Mouse (Mus musculus): ENCODE data around the gene Prss57. TPM values are rescaled to one million over a fixed set of nuclear protein-coding genes. Genes with fewer than 3 reads are reported as not detected.
A peak's percentile ranks its signal among the peaks of the same experiment; 100 is the strongest.

Gene Prss57
- total RNA-seq, 4 experiments from 2014 or later = 0.14 to 0.63 (median 0.39) TPM

DNA sequence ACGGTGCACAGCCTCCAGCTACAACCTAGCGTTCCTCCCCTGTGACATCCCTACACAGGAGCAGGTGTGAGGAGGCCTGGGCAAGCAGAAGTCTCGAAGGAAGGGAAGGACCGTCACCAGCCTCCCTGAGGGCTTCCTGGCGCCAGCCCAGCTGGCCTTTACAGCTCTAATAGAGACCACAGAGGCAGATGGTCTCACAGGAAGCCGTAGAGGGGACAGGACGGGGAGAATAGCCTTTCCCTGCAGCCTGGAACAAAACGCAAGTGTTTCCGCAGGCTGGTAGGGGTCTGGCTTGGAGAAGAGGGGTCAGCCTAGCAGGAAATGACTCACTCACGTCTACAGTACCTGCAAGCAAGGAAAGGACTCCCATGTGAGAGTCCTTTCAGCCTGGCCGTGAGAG, 17.1 kb upstream of the Prss57 start:
- no peak for DNase-seq (ENCODE audit: low spot score in 2 of 2)

GRCm38 (mm10) chr10:79806972-79807371, 16.2 kb upstream of the Prss57 start:
- no peak for DNase-seq (ENCODE audit: low spot score in 2 of 2)

DNA sequence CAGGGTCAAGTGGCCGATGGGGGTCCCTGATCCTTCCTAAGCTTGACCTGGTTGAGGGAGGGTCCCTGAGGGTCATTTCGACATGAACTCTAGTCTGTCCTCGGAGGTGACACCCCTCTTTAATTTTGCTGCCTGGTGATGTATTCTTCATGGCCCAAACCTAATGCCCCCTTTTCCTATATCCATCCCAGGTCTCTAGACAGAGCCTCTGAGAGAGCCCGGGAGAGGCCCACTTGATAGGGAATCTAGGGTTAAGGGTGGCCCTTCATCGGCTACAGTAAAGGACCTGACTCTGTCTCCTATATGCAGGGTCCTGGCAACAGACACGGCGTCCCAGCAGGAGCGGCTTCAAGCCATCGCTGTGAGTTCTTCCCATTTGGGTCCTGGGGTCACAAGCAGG, 15.6 kb upstream of the Prss57 start:
- DNase-seq (ENCODE audit: low spot score in 2 of 2) = no peak

- no peak for DNase-seq (ENCODE audit: low spot score in 2 of 2)
Observed at GRCm38 (mm10) chr10:79805636-79806035, 14.9 kb upstream of the Prss57 start.

GRCm38 (mm10) chr10:79803716-79804323, 13.1 kb upstream of the Prss57 start:
- peak; percentile 82 to 95 for DNase-seq (ENCODE audit: low spot score in 2 of 2)

- peak in 1 of 2 experiments; percentile 66 for DNase-seq (ENCODE audit: low spot score in 2 of 2)
Observed at GRCm38 (mm10) chr10:79802331-79802971, 11.7 kb upstream of the Prss57 start.

DNA sequence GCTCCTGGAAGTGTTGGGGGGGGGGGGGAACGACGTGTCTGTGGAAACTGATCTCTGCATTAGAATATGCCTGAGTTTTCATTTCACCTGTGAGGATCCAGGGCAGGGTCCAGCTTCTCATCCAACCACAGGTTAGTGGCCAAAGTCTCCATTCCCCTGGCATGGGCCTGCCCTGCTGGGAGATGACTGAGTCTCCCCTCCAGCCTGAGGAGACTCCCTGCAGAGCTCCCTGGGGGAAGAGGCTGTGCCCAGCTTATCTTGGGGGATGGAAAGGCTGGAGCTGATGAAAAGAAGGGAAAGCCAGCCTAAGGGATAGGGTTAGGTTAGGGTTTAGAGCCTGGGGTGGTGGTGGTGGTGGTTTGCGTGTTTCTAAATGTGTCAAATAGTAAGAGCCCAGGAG, 11.1 kb upstream of the Prss57 start:
- no peak for DNase-seq (ENCODE audit: low spot score in 2 of 2)

DNA sequence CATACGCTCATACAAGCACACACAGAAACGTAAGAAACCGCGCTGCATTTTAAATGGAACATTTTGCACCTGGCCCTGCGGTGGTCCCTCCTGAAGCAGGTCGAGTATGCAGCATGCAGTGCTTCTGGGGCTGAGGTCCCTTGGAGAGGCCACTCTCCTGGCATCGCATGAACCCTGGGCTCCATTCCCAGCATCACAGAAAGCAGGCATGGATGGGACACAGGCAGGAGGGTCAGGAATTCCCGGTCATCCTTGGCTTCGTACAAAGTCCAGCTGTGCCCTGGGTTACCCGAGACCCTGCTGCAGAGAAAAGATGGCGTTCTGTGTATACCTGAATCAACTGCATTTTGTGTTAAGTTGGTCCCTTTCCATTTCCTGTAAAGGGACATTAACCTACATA, 9.7 kb upstream of the Prss57 start:
- DNase-seq (ENCODE audit: low spot score in 2 of 2) = no peak

GRCm38 (mm10) chr10:79798289-79798928, 7.6 kb upstream of the Prss57 start:
- no peak for DNase-seq (ENCODE audit: low spot score in 2 of 2)

- DNase-seq (ENCODE audit: low spot score in 2 of 2) = no peak
Observed at GRCm38 (mm10) chr10:79797326-79797725, 6.6 kb upstream of the Prss57 start.

GRCm38 (mm10) chr10:79795905-79796304, 5.1 kb upstream of the Prss57 start:
- DNase-seq (ENCODE audit: low spot score in 2 of 2) = no peak

GRCm38 (mm10) chr10:79794491-79794931, 3.8 kb upstream of the Prss57 start:
- DNase-seq (ENCODE audit: low spot score in 2 of 2) = peak in 1 of 2 experiments; percentile 44

- DNase-seq (ENCODE audit: low spot score in 2 of 2) = peak in 1 of 2 experiments; percentile 56
Observed at GRCm38 (mm10) chr10:79793738-79794490, 3.2 kb upstream of the Prss57 start.

DNA sequence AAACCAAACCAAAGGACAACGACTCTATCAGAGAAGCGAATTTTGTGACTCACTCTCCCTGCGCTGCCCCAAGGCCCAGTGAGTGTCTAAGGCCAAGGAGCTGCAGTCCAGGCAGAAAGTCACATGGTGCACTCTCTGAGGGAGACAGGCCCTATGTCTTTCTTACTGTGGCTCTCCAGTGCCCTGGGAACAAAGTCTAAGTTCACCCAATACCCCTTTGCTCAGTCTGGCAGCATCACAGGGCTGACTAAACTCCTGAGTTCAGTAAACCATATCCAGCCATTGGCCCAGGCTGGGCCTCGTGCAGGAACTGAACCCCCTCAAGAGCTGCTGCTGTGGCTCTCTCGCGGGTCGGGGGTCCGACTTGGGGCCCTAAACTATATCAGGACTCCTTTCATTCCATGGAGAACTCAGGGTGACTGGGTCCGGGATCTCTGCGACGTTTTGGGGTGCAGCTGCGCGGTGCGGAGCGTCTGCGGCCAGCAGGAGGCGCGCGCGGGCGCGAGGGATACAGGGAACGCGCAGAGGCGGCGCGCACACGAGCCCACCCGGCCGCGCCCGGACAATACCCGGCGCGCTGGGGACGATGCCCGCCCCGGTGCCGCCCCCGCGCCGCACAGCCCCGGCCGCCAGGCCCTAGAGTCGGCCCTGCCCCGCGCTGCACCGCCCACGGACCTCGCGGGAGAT, 2.4 kb upstream of the Prss57 start, which contains the start of gene Palm:
Palm (plus strand) TSS at position 522 of the 687 bp plus-strand sequence.
- DNase-seq (ENCODE audit: low spot score in 2 of 2) = peak; percentile 70 to 89

- no peak for DNase-seq (ENCODE audit: low spot score in 2 of 2)
Observed at GRCm38 (mm10) chr10:79792339-79793040, 1.7 kb upstream of the Prss57 start.

DNA sequence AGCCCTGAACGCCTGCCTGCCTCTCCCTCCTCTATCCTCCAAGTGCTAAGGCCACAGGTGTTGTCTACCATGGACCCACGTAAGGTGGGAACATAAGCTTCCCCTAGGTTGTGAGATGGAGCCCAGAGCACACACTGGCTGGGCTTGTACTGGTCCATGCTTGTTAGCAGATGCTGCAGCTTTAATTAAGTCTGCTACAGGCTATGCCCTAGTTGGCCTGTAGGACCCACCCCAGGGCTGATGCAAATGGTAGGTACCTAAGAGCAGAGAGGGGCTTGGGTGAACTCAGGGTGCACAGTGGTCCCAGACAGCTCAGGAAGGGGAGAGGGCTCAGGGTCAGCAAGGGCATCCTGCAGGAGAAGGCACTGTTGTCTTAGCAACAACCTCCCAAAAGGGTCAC, 1.2 kb downstream of the Prss57 start:
- DNase-seq (ENCODE audit: low spot score in 2 of 2) = no peak

- DNase-seq (ENCODE audit: low spot score in 2 of 2) = peak in 1 of 2 experiments; percentile 73
Observed at GRCm38 (mm10) chr10:79788386-79789158, 2.2 kb downstream of the Prss57 start.

DNA sequence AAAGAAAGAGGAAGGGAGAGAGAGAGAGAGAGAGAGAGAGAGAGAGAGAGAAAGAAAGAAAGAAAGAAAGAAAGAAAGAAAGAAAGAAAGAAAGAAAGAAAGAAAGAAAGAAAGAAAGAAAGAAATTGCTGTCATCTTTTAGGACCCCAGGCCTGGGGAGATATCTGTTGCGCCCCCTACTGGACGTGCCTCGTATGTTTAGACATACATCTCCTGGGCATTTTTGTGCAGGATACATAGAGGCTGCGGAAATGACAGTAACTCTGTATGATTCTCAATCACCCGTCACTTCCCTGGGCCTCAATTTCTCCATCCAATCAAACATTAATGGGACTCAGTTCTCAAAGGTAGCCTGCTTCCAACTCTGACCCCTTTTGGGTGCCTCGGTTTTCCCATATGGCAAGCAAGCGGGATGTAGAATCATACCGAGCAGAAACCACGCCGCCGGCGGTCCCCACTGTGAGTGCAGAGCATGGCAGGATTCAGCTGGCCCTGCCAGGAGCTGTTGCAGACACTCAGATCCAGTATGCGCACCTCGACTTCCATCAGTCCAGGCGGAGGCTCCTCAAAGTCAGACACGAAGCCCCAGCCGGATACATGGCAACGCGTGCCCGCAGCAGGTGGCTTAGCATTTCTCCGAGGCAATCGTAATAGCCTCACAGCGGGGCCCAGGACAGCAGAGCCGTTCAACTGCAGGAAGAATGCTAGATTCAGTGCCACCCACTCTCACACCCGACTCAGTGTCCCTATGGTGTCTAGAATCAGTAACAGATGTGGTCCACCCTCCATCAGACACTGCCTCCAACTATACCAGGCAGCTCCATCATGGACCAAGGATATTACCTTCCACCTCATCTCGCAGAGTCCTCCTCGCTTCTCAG, 6.6 kb downstream of the Prss57 start:
- no peak for DNase-seq (ENCODE audit: low spot score in 2 of 2)

DNA sequence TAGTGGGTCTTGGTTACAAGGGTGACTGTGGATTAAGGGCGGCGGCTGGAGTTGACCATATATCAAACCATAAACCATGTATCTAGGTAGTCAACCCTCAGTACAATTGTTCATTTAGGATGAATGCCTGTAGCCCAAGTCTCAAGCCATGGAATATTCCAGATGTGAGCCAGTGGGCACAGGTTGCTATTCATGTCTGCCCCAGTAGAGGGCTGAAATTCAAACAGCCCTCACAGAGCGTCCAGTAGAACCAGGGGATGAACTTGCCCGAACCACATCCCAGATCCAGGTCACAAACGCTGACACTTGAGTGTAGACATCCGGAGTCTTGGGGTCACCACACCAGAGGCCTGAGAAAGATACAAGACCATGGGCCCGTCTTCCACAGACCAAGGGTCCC, 7.7 kb downstream of the Prss57 start:
- DNase-seq (ENCODE audit: low spot score in 2 of 2) = no peak
